Mouse (Mus musculus) midbrain, embryonic 11.5 days (tissue): ENCODE results near the gene Btbd35f7. TPM values are rescaled to one million over a fixed set of nuclear protein-coding genes. Genes with fewer than 3 reads are reported as not detected.
"Not testable (repeated sequence)": the region's sequence is repeated elsewhere in the genome, so short reads cannot be mapped to it uniquely, and the experiment has no call there.

ENCODE experiments used
- ATAC-seq: fragments of 200-750 bp; cut with Nextera tagmentation; 2 replicates; pipeline ENCODE4 v1.8.0; 2017; ENCODE audit warnings: moderate TSS enrichment, moderate library complexity; ENCODE audit not compliant: low FRiP score
- DNase-seq: peaks from one replicate; pipeline ENCODE4 v3.0.0; 2015; ENCODE audit warnings: low spot score; ENCODE audit errors: missing footprints
- H3K27ac ChIP-seq: fragments of 300-500 bp; sonication (generic); 2 replicates; pipeline ENCODE4 v1.5.1; 2014; ENCODE audit warnings: low read depth, low read length
- H3K27me3 ChIP-seq: fragments of 300-500 bp; sonication (generic); 2 replicates; pipeline ENCODE4 v1.6.1; 2014; ENCODE audit warnings: mild to moderate bottlenecking, low read length, moderate library complexity, mixed read lengths; ENCODE audit not compliant: control insufficient read depth, insufficient read depth
- H3K36me3 ChIP-seq: fragments of 300-500 bp; sonication (generic); 2 replicates; pipeline ENCODE4 v1.6.1; 2014; ENCODE audit warnings: mild to moderate bottlenecking, low read length, moderate library complexity, mixed read lengths; ENCODE audit not compliant: control insufficient read depth, insufficient read depth
- H3K4me1 ChIP-seq: fragments of 300-500 bp; sonication (generic); 2 replicates; pipeline ENCODE4 v1.6.1; 2014; ENCODE audit warnings: low read length; ENCODE audit not compliant: control insufficient read depth, insufficient read depth
- H3K4me2 ChIP-seq: fragments of 300-500 bp; sonication (generic); 2 replicates; pipeline ENCODE4 v1.6.1; 2014; ENCODE audit warnings: mild to moderate bottlenecking, moderate library complexity
- H3K4me3 ChIP-seq: fragments of 300-500 bp; sonication (generic); 2 replicates; pipeline ENCODE4 v1.5.1; 2014; ENCODE audit warnings: low read depth, low read length
- H3K9ac ChIP-seq: fragments of 300-500 bp; sonication (generic); 2 replicates; pipeline ENCODE4 v1.6.1; 2014; ENCODE audit warnings: low read length
- H3K9me3 ChIP-seq: fragments of 300-500 bp; sonication (generic); 2 replicates; pipeline ENCODE4 v1.6.1; 2016; ENCODE audit warnings: low read length; ENCODE audit not compliant: control insufficient read depth
- WGBS: fragments of 180-500 bp; shearing (Covaris S2); extraction: QIAGEN DNeasy Blood & Tissue Kit; methylation state at CpG from one replicate; pipeline ENCODE4 v1.1.7; 2014; 5-methylcytosine and 5-hydroxymethylcytosine counted together
- polyA plus RNA-seq: library from polyadenylated mRNA; unstranded; fragments of >200 nt; fragmentation: Nextera tagmentation; extraction: Ambion mirVana; gene quantifications from 2 replicates; pipeline ENCODE4 v1.2.1, GENCODE M21; 2014

The Btbd35f7 gene
- not detected in 2 replicates for polyA plus RNA-seq

- not testable (repeated sequence) for H3K4me3 ChIP-seq, ATAC-seq, H3K27ac ChIP-seq, DNase-seq, H3K4me2 ChIP-seq, H3K36me3 ChIP-seq, H3K9ac ChIP-seq, H3K4me1 ChIP-seq, H3K9me3 ChIP-seq, H3K27me3 ChIP-seq
- WGBS = no CpG with 5 or more reads among the region's 2 CpGs
These were observed at the start of gene Btbd35f7 for GRCm38 (mm10) chrX:5668767-5669166. Btbd35f7 (plus strand) TSS chrX:5669067.

Other genes starting within 250 kb of the Btbd35f7 start
- not detected in 2 replicates for gene Mycs, start 199.8 kb upstream of the Btbd35f7 start, polyA plus RNA-seq